Mouse (Mus musculus) lung, postnatal 0 days (tissue): ENCODE results near the gene Slco1a4.

Source experiments
- CTCF ChIP-seq: IDR thresholded peaks from 2 replicates; pipeline ENCODE4 v1.5.1; 2016; ENCODE audit warnings: antibody characterized with exemption, mild to moderate bottlenecking
- EP300 ChIP-seq: IDR thresholded peaks from 2 replicates; pipeline ENCODE4 v1.6.1; 2016; ENCODE audit warnings: antibody characterized with exemption, mild to moderate bottlenecking, control low read depth

- TF ChIP-seq CTCF (no peak), EP300 (no peak)
Measured at GRCm38 (mm10) chr6:141856085-141856484, at the start of gene Slco1a4.
